In genomic region chr16:24193251-24193873, GRCm38 (mm10) we compare ENCODE assay signal across 10 mouse cellular contexts.
A peak's percentile ranks its signal among the peaks of the same experiment; 100 is the strongest.
DNase-seq lines count a peak whose midpoint lies in the region; ATAC-seq and TF ChIP-seq lines count a peak whose summit lies in the region.
"Had no signal": no experiment of that assay in that cellular context is flagged by ENCODE, and none has a peak within 500 bp of the region (broad histone marks: within the 10 kb centered on the region; RNA-seq: fewer than 3 reads in every experiment).

No protein-coding gene starts in this region.

- H3K9me3 ChIP-seq in lung, postnatal 0 days (ENCODE audit: low read length) = no peaks in the 10 kb centered on the region
- H3K9me3 ChIP-seq: embryonic facial prominence, embryonic 12.5 days had no signal

- no peak for TF ChIP-seq EP300 in heart, adult 2 months (IDR thresholded peaks at IDR 0.05; ENCODE audit: insufficient read depth, low read depth, low read length)
- TF ChIP-seq EP300 in lung, postnatal 0 days (IDR thresholded peaks at IDR 0.05) = 0 out of 2 replicates have a peak, but pooled peaks have one; percentile 12

- peaks cover 2% of the 10 kb centered on the region for H3K4me1 ChIP-seq in heart, adult 2 months (ENCODE audit: control insufficient read depth, insufficient read depth, low read length)
- peaks cover 22% of the 10 kb centered on the region for H3K4me1 ChIP-seq in cerebellum, adult 2 months (ENCODE audit: control insufficient read depth, insufficient read depth, low read length)
- no peaks in the 10 kb centered on the region for H3K4me1 ChIP-seq in lung, postnatal 0 days (ENCODE audit: insufficient read depth, low read depth, low read length)

- TF ChIP-seq POLR2A in heart, adult 2 months (IDR thresholded peaks at IDR 0.05; ENCODE audit: insufficient read depth, low read depth, low read length) = no peak
- TF ChIP-seq POLR2A in cerebellum, adult 2 months (IDR thresholded peaks at IDR 0.05; ENCODE audit: borderline replicate concordance, insufficient read depth, low read length) = 0 out of 2 replicates have a peak, but pooled peaks have one; percentile 8

- H3K79me2 ChIP-seq in heart, adult 2 months (replicated peaks; ENCODE audit: control insufficient read depth, insufficient read depth, low read length) = no peaks in the 10 kb centered on the region

- WGBS in heart, adult 2 months = 71% methylated on average over 15 of the region's 15 CpGs
- 11% methylated on average over 15 of the region's 15 CpGs for WGBS in cerebellum, adult 2 months
- WGBS in lung, postnatal 0 days = 45% methylated on average over 15 of the region's 15 CpGs

- H3K36me3 ChIP-seq in heart, adult 2 months (ENCODE audit: control insufficient read depth, insufficient read depth, low read length) = no peaks in the 10 kb centered on the region
- H3K36me3 ChIP-seq in lung, postnatal 0 days (ENCODE audit: insufficient read depth, low read length) = no peaks in the 10 kb centered on the region
- H3K36me3 ChIP-seq: embryonic facial prominence, embryonic 12.5 days had no signal

- no peaks in the 10 kb centered on the region for H3K27me3 ChIP-seq in heart, adult 2 months (ENCODE audit: control insufficient read depth, insufficient read depth, low read length)
- no peaks in the 10 kb centered on the region for H3K27me3 ChIP-seq in cerebellum, adult 2 months (ENCODE audit: control insufficient read depth, insufficient read depth, low read length)
- no peaks in the 10 kb centered on the region for H3K27me3 ChIP-seq in lung, postnatal 0 days (replicated peaks; ENCODE audit: insufficient read depth, low read length)
- H3K27me3 ChIP-seq: embryonic facial prominence, embryonic 12.5 days had no signal

- ATAC-seq in lung, postnatal 0 days = peak; percentile 72

- H3K4me3 ChIP-seq in heart, adult 2 months = no peak overlapping the region
- no peak overlapping the region for H3K4me3 ChIP-seq in cerebellum, adult 2 months (replicated peaks; ENCODE audit: insufficient read depth, low read depth, low read length)
- H3K4me3 ChIP-seq in lung, postnatal 0 days (ENCODE audit: low read depth, low read length) = no peak overlapping the region
- H3K4me3 ChIP-seq: embryonic facial prominence, embryonic 12.5 days had no signal

- H3K9ac ChIP-seq in heart, adult 2 months (ENCODE audit: low read depth, low read length) = no peak overlapping the region
- no peak overlapping the region for H3K9ac ChIP-seq in lung, postnatal 0 days (replicated peaks; ENCODE audit: low read depth)
- H3K9ac ChIP-seq: embryonic facial prominence, embryonic 12.5 days had no signal

- TF ChIP-seq CTCF in heart, adult 2 months (IDR thresholded peaks at IDR 0.05) = no peak
- TF ChIP-seq CTCF in cerebellum, adult 2 months (IDR thresholded peaks at IDR 0.05; ENCODE audit: borderline replicate concordance, insufficient read depth, low read depth, low read length) = peak; percentile 14; the same call in 1 of the 2 replicates
- peak; percentile 28; the same call in 1 of the 2 replicates for TF ChIP-seq CTCF in lung, postnatal 0 days (IDR thresholded peaks at IDR 0.05)

- peak overlapping the region; percentile 54 for H3K27ac ChIP-seq in heart, adult 2 months
- H3K27ac ChIP-seq in cerebellum, adult 2 months (ENCODE audit: insufficient read depth, low read length) = peak overlapping the region; percentile 95
- H3K27ac ChIP-seq in lung, postnatal 0 days (ENCODE audit: low read length) = no peak overlapping the region
- H3K27ac ChIP-seq: embryonic facial prominence, embryonic 12.5 days had no signal

- DNase-seq in heart, adult 2 months = no peak
- no peak for DNase-seq in heart, postnatal 10 days
- peak; percentile 39 for DNase-seq in NIH3T3 (ENCODE audit: low read depth)
- DNase-seq in cerebellum, adult 2 months = peak; percentile 86 to 89
- peak; percentile 72 for DNase-seq in lung, postnatal 0 days (ENCODE audit: low spot score)
- no peak for DNase-seq in B cell, adult 2 months
- DNase-seq in thymus, postnatal 14 days = no peak
- DNase-seq in testis, postnatal 14 days (ENCODE audit: low spot score) = no peak
- DNase-seq: layer of hippocampus, postnatal 36 days had no signal

- intact Hi-C loops in heart, adult 2 months (cut with DNase I) = loop anchor here (5.0 kb wide), 1 partner anchor 44 kb away; no protein-coding TSS in a partner anchor
- intact Hi-C loops in heart, postnatal 10 days (cut with DNase I) = no loop called here

- no peak overlapping the region; the same call in 1 of the 2 replicates for H3K4me2 ChIP-seq in lung, postnatal 0 days (replicated peaks; ENCODE audit: low read depth, low read length)
- H3K4me2 ChIP-seq: embryonic facial prominence, embryonic 12.5 days had no signal

Comparison
In these comparisons a context has a peak if more than half of its experiments do, and no peak if none do; other contexts are left out.
1. DNase-seq: peak in NIH3T3 (single experiment), cerebellum, adult 2 months (2 of 2) and lung, postnatal 0 days (single experiment); none in heart, adult 2 months (0 of 2), heart, postnatal 10 days (0 of 2), B cell, adult 2 months (0 of 2), thymus, postnatal 14 days (single experiment) and testis, postnatal 14 days (single experiment).